Mouse (Mus musculus): ENCODE data around the gene Pla1a. TPM values are rescaled to one million over a fixed set of nuclear protein-coding genes. Genes with fewer than 3 reads are reported as not detected.
A peak's percentile ranks its signal among the peaks of the same experiment; 100 is the strongest.

The Pla1a gene
- polyA plus RNA-seq, 2 experiments, result 15.0 to 15.5 TPM

DNA sequence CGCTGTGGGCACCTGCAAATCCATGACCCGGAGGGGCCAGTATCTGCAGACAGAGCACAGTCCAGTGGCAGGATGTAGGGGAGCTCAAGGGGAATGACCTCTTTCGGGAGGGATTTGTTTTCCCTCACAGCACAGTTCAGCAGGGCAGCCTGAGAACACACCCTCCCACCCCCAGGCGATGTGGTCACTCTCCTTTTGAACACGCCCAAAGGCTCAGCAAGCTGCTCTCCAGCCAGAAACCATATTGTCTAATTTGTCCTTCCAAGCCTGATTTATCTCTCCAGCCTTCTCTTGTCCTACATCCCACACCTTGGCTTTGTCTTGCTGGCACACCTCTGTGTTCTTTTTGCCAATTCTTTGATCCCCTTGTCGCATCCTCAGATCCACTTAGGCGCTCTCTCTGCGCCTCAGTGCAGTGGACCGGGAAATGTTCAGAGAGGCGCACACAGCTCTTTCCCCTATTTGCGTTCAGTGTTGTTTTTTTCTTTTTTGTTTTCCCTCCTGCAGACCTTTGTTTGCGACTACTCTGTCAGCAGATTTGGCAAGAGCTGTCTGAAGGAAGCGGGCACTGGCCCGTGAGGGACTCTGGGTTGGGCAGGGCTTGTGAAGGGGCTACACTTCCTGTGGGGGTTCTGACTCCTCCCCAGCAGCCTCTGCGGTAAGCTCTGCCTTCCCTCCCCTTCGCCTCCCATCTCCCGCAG, 33.3 kb downstream of the Pla1a start:
- no peak overlapping the region for H3K9ac ChIP-seq (replicated peaks)
- ATAC-seq (ENCODE audit: insufficient read depth) (peak; percentile 75), DNase-seq (ENCODE audit: low read depth in 3 of 3, low spot score in 3 of 3) (no peak)
- peak overlapping the region; percentile 48 for H3K4me2 ChIP-seq (ENCODE audit: low read depth)
- H3K27ac ChIP-seq, result no peak overlapping the region
- 11% methylated on average over 17 of the region's 17 CpGs for WGBS (ENCODE audit: insufficient replicate concordance)
- no peaks in the 10 kb centered on the region for H3K36me3 ChIP-seq (replicated peaks; ENCODE audit: control insufficient read depth, insufficient read depth, low read depth)
- peak overlapping the region in 1 of 2 experiments; percentile 14; a peak in 1 of 4 replicates for H3K4me3 ChIP-seq (ENCODE audit: insufficient read depth in 1 of 2, low read depth in 2 of 2, low read length in 2 of 2)
- H3K9me3 ChIP-seq (ENCODE audit: control insufficient read depth, low read length), result no peaks in the 10 kb centered on the region
- TF ChIP-seq CTCF (IDR thresholded peaks at IDR 0.05; ENCODE audit: low read depth), result no peak
- TF ChIP-seq EP300 (IDR thresholded peaks at IDR 0.05; ENCODE audit: low read depth), result no peak
- peaks cover 0 to 29% of the 10 kb centered on the region in 2 experiments; a peak in 2 of 4 replicates for H3K4me1 ChIP-seq (replicated peaks; ENCODE audit: control insufficient read depth in 2 of 2, insufficient read depth in 2 of 2, low read length in 1 of 2)
- no peaks in the 10 kb centered on the region for H3K27me3 ChIP-seq (ENCODE audit: control insufficient read depth, insufficient read depth, low read length)

GRCm38 (mm10) chr16:38399076-38399475, 33.9 kb downstream of the Pla1a start:
- Histone ChIP-seq H3K27ac (no peak overlapping the region), H3K27me3 (ENCODE audit: control insufficient read depth, insufficient read depth, low read length) (no peaks in the 10 kb centered on the region), H3K9ac (replicated peaks) (no peak overlapping the region), H3K9me3 (ENCODE audit: control insufficient read depth, low read length) (no peaks in the 10 kb centered on the region), H3K4me1 (replicated peaks; ENCODE audit: control insufficient read depth in 2 of 2, insufficient read depth in 2 of 2, low read length in 1 of 2) (peaks cover 0 to 33% of the 10 kb centered on the region in 2 experiments; a peak in 2 of 4 replicates), H3K4me2 (ENCODE audit: low read depth) (peak overlapping the region; percentile 48; the same call in 1 of the 2 replicates), H3K4me3 (ENCODE audit: insufficient read depth in 1 of 2, low read depth in 2 of 2, low read length in 2 of 2) (no peak overlapping the region), H3K36me3 (replicated peaks; ENCODE audit: control insufficient read depth, insufficient read depth, low read depth) (no peaks in the 10 kb centered on the region)
- no peak for TF ChIP-seq CTCF (IDR thresholded peaks at IDR 0.05; ENCODE audit: low read depth)
- no peak for TF ChIP-seq EP300 (IDR thresholded peaks at IDR 0.05; ENCODE audit: low read depth)
- peak; percentile 15; the same call in 1 of the 2 replicates for ATAC-seq (ENCODE audit: insufficient read depth)
- WGBS (ENCODE audit: insufficient replicate concordance), result 41% methylated on average over 3 of the region's 3 CpGs
- DNase-seq (ENCODE audit: low read depth in 3 of 3, low spot score in 3 of 3), result no peak

GRCm38 (mm10) chr16:38398266-38398665, 34.7 kb downstream of the Pla1a start:
- no peak for DNase-seq (ENCODE audit: low read depth in 3 of 3, low spot score in 3 of 3)
- WGBS (ENCODE audit: insufficient replicate concordance), result 72% methylated on average over 6 of the region's 6 CpGs

GRCm38 (mm10) chr16:38396155-38396554, 36.8 kb downstream of the Pla1a start:
- Histone ChIP-seq H3K27ac (no peak overlapping the region), H3K36me3 (replicated peaks; ENCODE audit: control insufficient read depth, insufficient read depth, low read depth) (no peaks in the 10 kb centered on the region), H3K4me3 (ENCODE audit: insufficient read depth in 1 of 2, low read depth in 2 of 2, low read length in 2 of 2) (no peak overlapping the region), H3K9me3 (ENCODE audit: control insufficient read depth, low read length) (no peaks in the 10 kb centered on the region), H3K4me2 (ENCODE audit: low read depth) (no peak overlapping the region), H3K9ac (replicated peaks) (no peak overlapping the region), H3K27me3 (ENCODE audit: control insufficient read depth, insufficient read depth, low read length) (no peaks in the 10 kb centered on the region), H3K4me1 (replicated peaks; ENCODE audit: control insufficient read depth in 2 of 2, insufficient read depth in 2 of 2, low read length in 1 of 2) (peaks cover 0 to 29% of the 10 kb centered on the region in 2 experiments; a peak in 2 of 4 replicates)
- no peak for DNase-seq (ENCODE audit: low read depth in 3 of 3, low spot score in 3 of 3)
- 41% methylated on average over 13 of the region's 13 CpGs for WGBS (ENCODE audit: insufficient replicate concordance)
- no peak for ATAC-seq (ENCODE audit: insufficient read depth)
- TF ChIP-seq EP300 (IDR thresholded peaks at IDR 0.05; ENCODE audit: low read depth), result no peak
- no peak for TF ChIP-seq CTCF (IDR thresholded peaks at IDR 0.05; ENCODE audit: low read depth)

More at GRCm38 (mm10) chr16:38398266-38398665, 34.7 kb downstream of the Pla1a start:
- no peak overlapping the region for H3K4me2 ChIP-seq (ENCODE audit: low read depth)
- H3K27ac ChIP-seq, result no peak overlapping the region
- H3K4me1 ChIP-seq (replicated peaks; ENCODE audit: control insufficient read depth in 2 of 2, insufficient read depth in 2 of 2, low read length in 1 of 2), result peaks cover 0 to 30% of the 10 kb centered on the region in 2 experiments; a peak in 2 of 4 replicates
- no peaks in the 10 kb centered on the region for H3K9me3 ChIP-seq (ENCODE audit: control insufficient read depth, low read length)
- TF ChIP-seq EP300 (IDR thresholded peaks at IDR 0.05; ENCODE audit: low read depth) (no peak), CTCF (IDR thresholded peaks at IDR 0.05; ENCODE audit: low read depth) (no peak)
- no peak overlapping the region for H3K4me3 ChIP-seq (ENCODE audit: insufficient read depth in 1 of 2, low read depth in 2 of 2, low read length in 2 of 2)
- no peak for ATAC-seq (ENCODE audit: insufficient read depth)
- H3K36me3 ChIP-seq (replicated peaks; ENCODE audit: control insufficient read depth, insufficient read depth, low read depth), result no peaks in the 10 kb centered on the region
- no peaks in the 10 kb centered on the region for H3K27me3 ChIP-seq (ENCODE audit: control insufficient read depth, insufficient read depth, low read length)
- no peak overlapping the region for H3K9ac ChIP-seq (replicated peaks)

DNA sequence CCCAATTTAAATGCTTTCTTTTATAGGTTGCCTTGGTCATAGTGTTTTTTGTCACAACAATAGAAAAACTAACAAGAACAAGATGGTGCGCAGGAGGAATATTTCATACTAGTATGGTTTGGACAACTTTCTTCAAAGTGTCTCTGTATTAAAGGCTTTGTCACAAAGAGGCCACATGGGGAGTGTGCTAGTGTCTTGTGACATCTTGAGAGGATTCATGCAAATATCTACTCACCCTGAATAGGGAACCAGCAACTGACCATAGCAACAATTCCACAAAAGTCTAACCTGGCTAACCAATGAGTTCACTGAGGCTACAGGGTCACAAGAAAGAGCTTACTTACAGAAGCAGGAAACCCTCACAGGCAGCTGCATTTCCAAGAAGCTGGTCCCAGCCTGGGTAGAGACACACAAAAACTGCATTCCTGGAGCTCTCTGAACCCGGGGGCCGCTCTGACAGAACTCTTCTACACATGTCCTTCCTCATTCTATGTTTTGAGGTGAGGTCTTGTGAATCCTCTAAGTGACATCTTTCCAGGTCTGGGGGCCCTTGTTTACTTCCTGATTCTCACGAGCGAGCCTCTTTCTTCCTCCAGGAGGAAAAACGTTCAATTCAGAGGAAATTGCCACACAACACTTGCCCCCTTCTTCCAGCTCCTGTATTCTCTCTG, 37.8 kb downstream of the Pla1a start:
- Histone ChIP-seq H3K9ac (replicated peaks) (no peak overlapping the region), H3K36me3 (replicated peaks; ENCODE audit: control insufficient read depth, insufficient read depth, low read depth) (no peaks in the 10 kb centered on the region), H3K4me3 (ENCODE audit: insufficient read depth in 1 of 2, low read depth in 2 of 2, low read length in 2 of 2) (no peak overlapping the region), H3K4me2 (ENCODE audit: low read depth) (no peak overlapping the region), H3K9me3 (ENCODE audit: control insufficient read depth, low read length) (no peaks in the 10 kb centered on the region), H3K4me1 (replicated peaks; ENCODE audit: control insufficient read depth in 2 of 2, insufficient read depth in 2 of 2, low read length in 1 of 2) (peaks cover 0 to 27% of the 10 kb centered on the region in 2 experiments; a peak in 2 of 4 replicates), H3K27ac (no peak overlapping the region), H3K27me3 (ENCODE audit: control insufficient read depth, insufficient read depth, low read length) (no peaks in the 10 kb centered on the region)
- TF ChIP-seq CTCF (IDR thresholded peaks at IDR 0.05; ENCODE audit: low read depth) (no peak), EP300 (IDR thresholded peaks at IDR 0.05; ENCODE audit: low read depth) (no peak)
- DNase-seq (ENCODE audit: low read depth in 3 of 3, low spot score in 3 of 3) (no peak), ATAC-seq (ENCODE audit: insufficient read depth) (no peak)
- WGBS (ENCODE audit: insufficient replicate concordance), result 39% methylated on average over 6 of the region's 6 CpGs
